Mouse (Mus musculus) regulatory T cell (primary cell): ENCODE measurements around the gene Pde9a.
"Not testable (repeated sequence)": the region's sequence is repeated elsewhere in the genome, so short reads cannot be mapped to it uniquely, and the experiment has no call there.

Experiments used
- in situ Hi-C: fragments of 300-600 bp; cut with MboI, MseI; formaldehyde crosslinking; loops from one replicate; pipeline ENCODE4 v1.15.1; 2025; ENCODE audit warnings: high pct_unique_total_duplicates

The Pde9a gene

GRCm38 (mm10) chr17:31385671-31386665 is at the start of gene Pde9a:
TSS of gene Pde9a (plus strand) at chr17:31386210.
- in situ Hi-C loops, result no loop called here

- in situ Hi-C loops, result no loop called here
These were observed 46.2 kb upstream of the Pde9a start for GRCm38 (mm10) chr17:31339769-31340168.

DNA sequence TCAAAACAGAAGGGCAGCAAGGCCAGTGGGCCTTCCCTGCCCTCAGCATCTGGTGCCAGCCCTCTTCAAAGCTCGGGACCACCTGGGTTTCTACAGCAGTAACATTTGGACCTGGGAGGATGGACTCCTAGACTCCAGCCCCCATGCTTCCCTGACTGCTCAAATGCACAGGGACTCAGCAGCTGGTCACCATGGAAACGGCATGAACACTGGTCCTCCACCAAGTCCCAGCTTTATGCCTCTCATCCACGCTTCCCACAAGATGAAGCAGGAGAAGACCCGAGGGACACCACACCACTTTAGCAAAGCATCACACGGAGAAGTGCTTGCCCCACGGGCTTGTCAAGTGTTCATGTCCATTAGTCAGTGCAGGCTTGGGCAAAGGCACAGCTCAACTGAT is 43.8 kb upstream of the Pde9a start:
- in situ Hi-C loops, result no loop called here

DNA sequence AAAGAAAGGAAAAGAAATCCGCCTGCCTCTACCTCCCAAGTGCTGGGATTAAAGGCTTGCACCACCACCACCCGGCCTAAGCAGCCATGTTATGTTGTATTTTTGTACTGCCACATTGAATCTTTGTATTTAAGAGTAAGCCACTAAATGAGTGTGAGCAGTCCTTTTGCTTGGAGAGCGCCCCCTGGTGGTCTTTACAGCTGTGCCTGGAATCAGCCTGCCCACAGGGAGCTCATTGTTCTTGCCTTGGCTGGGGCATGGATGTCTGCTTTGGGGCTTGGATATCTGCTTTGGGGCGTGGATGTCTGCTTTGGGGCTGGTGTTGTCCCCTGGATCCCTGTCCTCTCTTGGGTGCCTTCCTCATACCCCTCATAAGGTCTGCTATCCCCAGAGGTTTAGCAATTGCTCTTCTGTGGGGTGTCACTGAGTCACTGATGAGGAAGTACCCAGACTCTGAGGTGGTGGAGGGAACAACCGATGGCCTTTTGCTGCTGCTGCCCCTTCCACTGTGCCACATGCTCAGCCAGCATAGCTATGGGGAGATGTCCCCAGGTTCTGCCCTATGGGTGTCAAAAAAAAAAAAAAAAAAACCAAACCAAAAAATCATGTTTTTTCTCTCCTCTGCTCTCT is 41.7 kb upstream of the Pde9a start:
- in situ Hi-C loops, result no loop called here

GRCm38 (mm10) chr17:31344816-31345215 is 41.2 kb upstream of the Pde9a start:
- in situ Hi-C loops, result no loop called here

DNA sequence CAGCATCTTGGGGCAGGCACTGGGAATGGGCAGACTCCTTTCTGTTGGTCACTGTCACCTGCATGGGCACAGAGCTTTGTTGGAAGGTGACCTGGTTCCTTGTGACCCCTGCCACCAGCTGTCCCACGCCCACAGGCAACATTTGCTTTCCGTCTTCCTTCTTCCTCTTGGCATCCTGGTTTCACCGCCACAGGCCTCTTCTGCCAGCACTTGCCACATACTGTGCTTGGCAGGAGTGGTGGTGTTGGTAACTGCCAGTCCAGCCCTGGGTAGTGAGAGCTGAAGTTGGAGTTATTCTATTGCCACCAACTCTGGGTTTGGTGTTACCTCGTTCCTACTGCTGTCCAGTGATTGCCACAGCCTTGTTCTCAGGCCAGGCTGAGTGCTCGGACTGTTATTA is 37.9 kb upstream of the Pde9a start:
- in situ Hi-C loops, result no loop called here

GRCm38 (mm10) chr17:31349388-31349787 is 36.6 kb upstream of the Pde9a start:
- in situ Hi-C loops, result no loop called here

GRCm38 (mm10) chr17:31351984-31352383 is 34.0 kb upstream of the Pde9a start:
- in situ Hi-C loops, result no loop called here

GRCm38 (mm10) chr17:31353255-31353654 is 32.8 kb upstream of the Pde9a start:
- in situ Hi-C loops, result no loop called here

DNA sequence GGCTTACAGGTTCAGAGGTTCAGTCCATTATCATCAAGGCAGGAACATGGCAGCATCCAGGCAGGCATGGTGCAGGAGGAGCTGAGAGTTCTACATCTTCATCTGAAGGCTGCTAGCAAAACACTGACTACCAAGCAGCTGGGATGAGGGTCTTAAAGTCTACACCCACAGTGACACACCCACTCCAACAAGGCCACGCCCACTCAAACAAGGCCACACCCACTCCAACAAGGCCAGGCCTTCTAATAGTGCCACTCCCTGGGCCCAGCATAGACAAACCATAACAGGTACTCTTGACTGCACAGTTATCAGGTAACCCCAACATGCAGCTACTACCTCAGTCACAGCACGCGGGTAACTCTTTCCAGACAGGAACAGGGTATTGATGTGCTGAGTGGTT is 31.3 kb upstream of the Pde9a start:
- in situ Hi-C loops, result not testable (repeated sequence)

GRCm38 (mm10) chr17:31355792-31356502 is 30.1 kb upstream of the Pde9a start:
- in situ Hi-C loops, result no loop called here

- in situ Hi-C loops, result no loop called here
These were observed 25.4 kb upstream of the Pde9a start for GRCm38 (mm10) chr17:31360582-31360981.

DNA sequence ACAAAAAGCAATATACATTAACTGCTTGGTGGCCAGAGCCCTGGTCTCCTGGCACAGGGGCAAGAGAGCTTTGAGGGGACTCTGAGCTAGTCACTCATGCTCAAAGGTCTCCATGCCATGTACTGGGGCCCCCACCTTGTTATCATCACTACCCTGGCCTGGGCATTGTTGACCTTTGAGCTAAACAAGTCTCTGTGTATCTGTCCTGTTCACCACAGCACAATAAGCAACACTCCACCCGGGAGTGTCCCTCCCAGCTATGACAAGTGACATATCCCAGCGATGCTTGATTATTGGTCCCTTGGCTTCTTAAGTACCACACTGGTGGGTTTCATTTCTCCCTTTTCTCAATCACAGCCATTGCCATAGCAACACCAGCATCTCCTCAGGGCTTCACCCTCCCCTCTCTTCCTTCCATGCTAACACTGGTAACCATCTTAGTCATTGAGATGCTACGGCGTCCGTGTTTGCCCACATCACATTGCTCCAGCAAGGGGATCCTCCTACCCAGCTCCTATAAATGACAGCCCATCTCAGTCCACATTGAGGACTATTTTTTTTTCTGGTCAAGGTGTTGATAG is 20.3 kb upstream of the Pde9a start:
- in situ Hi-C loops, result no loop called here

DNA sequence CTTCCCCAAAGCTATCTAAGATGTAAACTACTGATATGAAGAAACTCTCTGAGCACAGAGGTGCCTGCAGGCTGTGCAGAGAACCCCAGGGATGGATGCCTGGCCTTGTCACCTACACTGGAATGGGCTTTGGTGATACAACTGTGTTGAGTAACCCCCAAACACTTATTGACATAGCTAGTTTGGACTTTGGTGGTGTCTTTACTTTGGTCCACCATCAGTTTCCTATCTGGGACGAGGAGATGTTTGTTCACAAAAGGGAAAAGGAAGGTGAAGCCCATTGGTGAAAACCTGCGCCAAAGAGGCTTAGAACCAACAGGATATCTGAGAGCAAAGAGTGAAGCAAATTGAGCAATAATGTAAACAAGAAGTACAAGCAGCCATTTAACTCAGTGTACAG is 15.8 kb upstream of the Pde9a start:
- in situ Hi-C loops, result no loop called here

GRCm38 (mm10) chr17:31370931-31371330 is 15.1 kb upstream of the Pde9a start:
- in situ Hi-C loops, result no loop called here

- in situ Hi-C loops, result loop anchor here (5.0 kb wide), 2 partner anchors 79 to 114 kb away; no protein-coding TSS in a partner anchor
These were observed 8.0 kb upstream of the Pde9a start for GRCm38 (mm10) chr17:31377961-31378360.

DNA sequence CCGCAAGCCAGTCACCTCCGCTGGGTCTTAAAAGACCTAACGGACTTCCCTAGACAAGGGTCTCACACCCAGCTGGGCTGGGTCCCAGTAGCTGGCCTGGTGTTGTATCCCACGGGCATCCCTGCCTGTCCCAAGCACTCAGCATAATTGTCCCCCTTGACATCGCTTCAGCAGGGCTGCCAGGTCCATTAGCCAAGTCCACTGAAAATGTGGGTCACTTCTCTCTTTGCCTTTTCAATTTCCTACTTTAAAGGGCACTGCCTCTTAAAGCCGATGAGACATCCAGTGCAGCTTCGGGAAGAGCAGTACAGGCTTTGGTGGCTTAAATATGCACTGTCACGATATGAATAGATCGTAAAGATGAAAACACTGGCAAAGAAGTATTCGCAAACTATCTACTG is 7.6 kb upstream of the Pde9a start:
- in situ Hi-C loops, result loop anchor here (5.0 kb wide), 2 partner anchors 79 to 114 kb away; no protein-coding TSS in a partner anchor

DNA sequence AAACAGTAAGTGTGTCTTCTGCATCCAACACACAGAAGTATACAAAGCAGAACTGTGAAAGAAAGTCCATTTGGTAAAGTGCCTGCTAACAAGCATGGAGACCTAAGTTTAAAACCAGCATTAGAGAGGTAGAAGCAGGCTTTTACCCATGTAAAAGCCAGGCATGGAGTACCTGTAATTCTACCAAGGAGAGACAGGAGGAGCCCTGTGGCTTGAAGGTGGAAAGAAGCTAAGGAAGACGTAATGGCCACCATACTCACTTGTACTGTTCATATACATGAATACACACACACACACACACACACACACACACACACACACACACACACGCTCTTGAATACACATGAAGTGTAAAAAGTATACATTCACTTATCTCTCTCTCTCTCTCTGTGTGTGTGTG is 6.9 kb upstream of the Pde9a start:
- in situ Hi-C loops, result loop anchor here (5.0 kb wide), 2 partner anchors 78 to 113 kb away; no protein-coding TSS in a partner anchor

DNA sequence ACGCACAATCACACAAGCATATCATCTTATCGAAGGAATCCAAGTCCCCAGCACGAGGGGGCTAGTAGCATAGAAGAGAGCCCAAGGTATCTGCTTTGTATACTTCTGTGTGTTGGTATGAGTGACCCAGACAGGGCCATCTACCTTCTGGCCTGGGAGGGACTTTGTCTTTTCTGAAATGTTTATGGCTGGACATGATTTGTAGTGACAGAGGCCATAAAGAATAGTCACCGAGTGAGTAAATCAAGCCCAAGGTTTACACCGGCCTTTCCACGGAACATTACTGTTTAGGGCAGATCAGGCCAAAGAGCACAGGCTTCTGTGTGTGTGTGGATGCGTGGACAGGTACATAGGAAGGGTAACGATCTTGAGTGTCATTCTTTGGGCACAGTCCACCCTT is 6.1 kb upstream of the Pde9a start:
- in situ Hi-C loops, result loop anchor here (5.0 kb wide), 2 partner anchors 77 to 112 kb away; no protein-coding TSS in a partner anchor

GRCm38 (mm10) chr17:31383320-31383719 is 2.7 kb upstream of the Pde9a start:
- in situ Hi-C loops, result no loop called here

GRCm38 (mm10) chr17:31384968-31385627 is 912 bp upstream of the Pde9a start:
- in situ Hi-C loops, result no loop called here
